ENCODE assay signal across 19 mouse cellular contexts in genomic region chr7:139285295-139285943, GRCm38 (mm10). TPM values are rescaled to one million over a fixed set of nuclear protein-coding genes. Genes with fewer than 3 reads are reported as not detected.
DNase-seq lines count a peak whose midpoint lies in the region.
"Had no signal": no experiment of that assay in that cellular context is flagged by ENCODE, and none has a peak within 500 bp of the region (broad histone marks: within the 10 kb centered on the region; RNA-seq: fewer than 3 reads in every experiment).

No protein-coding gene starts in this region.

- peak; percentile 36 for DNase-seq in adrenal gland, adult 2 months
- DNase-seq in adrenal gland, adult (ENCODE audit: inconsistent age in 2 of 2, low spot score in 1 of 2) = no peak
- peak; percentile 31 for DNase-seq in right cerebral cortex, adult 18-20 months
- DNase-seq in right cerebral cortex, adult 2 months (ENCODE audit: low spot score in 2 of 2) = no peak
- peak; percentile 53 for DNase-seq in brain, adult 2 months (ENCODE audit: low read depth, low spot score)
- DNase-seq in kidney, postnatal 4 days = no peak
- no peak for DNase-seq in heart, postnatal 10 days
- DNase-seq: adrenal gland, postnatal 14 days; cerebellum, adult 2 months; cerebellum, postnatal 14 days; gastrocnemius, postnatal 25 days; heart, adult 18-20 months; heart, postnatal 4 days; kidney, adult 8-10 months; liver; lung, embryonic 14.5 days; lung, postnatal 36 days; right cerebral cortex, postnatal 4 days had no signal

- intact Hi-C loops in heart, postnatal 10 days (cut with DNase I) = no loop called here

RNA-seq across cellular contexts. Expression of gene Pwwp2b, which starts 37.1 kb away (rescaled TPM):
- total RNA-seq in adrenal gland, adult 2 months (2021) = 10 to 100 TPM in 1 of 2 experiments, 1 to 10 TPM in 1; 8.9 to 16.1 TPM
- polyA plus RNA-seq in adrenal gland, adult 2 months (2012; rRNA removed) = 19.6 and 24.4 TPM in 2 replicates
- total RNA-seq in heart, postnatal 10 days (2021) = 1 to 10 TPM; 8.1 to 9.8 TPM
- polyA plus RNA-seq: erythroblast, embryonic 14.5 days had no signal

Comparison
In these comparisons a context has a peak if more than half of its experiments do, and no peak if none do; other contexts are left out.
1. DNase-seq: peak in adrenal gland, adult 2 months (single experiment), right cerebral cortex, adult 18-20 months (single experiment) and brain, adult 2 months (single experiment); none in adrenal gland, adult (0 of 2), right cerebral cortex, adult 2 months (0 of 2), kidney, postnatal 4 days (0 of 2) and heart, postnatal 10 days (0 of 2).